Mouse (Mus musculus): ENCODE measurements around the gene Elane. TPM values are rescaled to one million over a fixed set of nuclear protein-coding genes. Genes with fewer than 3 reads are reported as not detected.
A peak's percentile ranks its signal among the peaks of the same experiment; 100 is the strongest.
"Not testable (repeated sequence)": the region's sequence is repeated elsewhere in the genome, so short reads cannot be mapped to it uniquely, and the experiment has no call there.

The Elane gene
- polyA plus RNA-seq, 1 experiment = 3.7 TPM

- Histone ChIP-seq H3K27ac (ENCODE audit: control insufficient read depth, insufficient read depth, low read length) (no peak overlapping the region), H3K27me3 (ENCODE audit: control insufficient read depth, insufficient read depth, low read length) (no peaks in the 10 kb centered on the region; the same call in 1 of the 2 replicates), H3K4me1 (replicated peaks; ENCODE audit: control insufficient read depth, insufficient read depth, low read length) (peaks cover 8% of the 10 kb centered on the region; the same call in 1 of the 2 replicates), H3K36me3 (ENCODE audit: control insufficient read depth, insufficient read depth, low read length) (no peaks in the 10 kb centered on the region), H3K4me3 (ENCODE audit: control insufficient read depth, insufficient read depth, low read length) (no peak overlapping the region)
- WGBS = 23% methylated on average over 4 of the region's 4 CpGs
- TF ChIP-seq POLR2A (IDR thresholded peaks at IDR 0.05; ENCODE audit: control insufficient read depth, extremely low read depth, insufficient read depth, low read length, poor library complexity) (no peak), CTCF (IDR thresholded peaks at IDR 0.05; ENCODE audit: borderline replicate concordance, control insufficient read depth, extremely low read depth, insufficient read depth, low read length, poor library complexity) (no peak)
- DNase-seq = no peak
These were observed 1.6 kb upstream of the Elane start for GRCm38 (mm10) chr10:79884446-79884845.

- not testable (repeated sequence) for H3K36me3 ChIP-seq (ENCODE audit: control insufficient read depth, insufficient read depth, low read length); H3K4me3 ChIP-seq (ENCODE audit: control insufficient read depth, insufficient read depth, low read length); H3K4me1 ChIP-seq (replicated peaks; ENCODE audit: control insufficient read depth, insufficient read depth, low read length); H3K27me3 ChIP-seq (ENCODE audit: control insufficient read depth, insufficient read depth, low read length); H3K27ac ChIP-seq (ENCODE audit: control insufficient read depth, insufficient read depth, low read length); DNase-seq
- 43% methylated on average over 3 of the region's 3 CpGs for WGBS
These were observed 1.1 kb upstream of the Elane start for GRCm38 (mm10) chr10:79884938-79885337.

GRCm38 (mm10) chr10:79886611-79887010 is 564 bp downstream of the Elane start:
- Histone ChIP-seq H3K27me3 (ENCODE audit: control insufficient read depth, insufficient read depth, low read length) (no peaks in the 10 kb centered on the region; the same call in 1 of the 2 replicates), H3K4me1 (replicated peaks; ENCODE audit: control insufficient read depth, insufficient read depth, low read length) (0 out of 2 replicates have a peak, but pooled peaks cover 4% of the 10 kb centered on the region), H3K4me3 (ENCODE audit: control insufficient read depth, insufficient read depth, low read length) (no peak overlapping the region), H3K36me3 (ENCODE audit: control insufficient read depth, insufficient read depth, low read length) (no peaks in the 10 kb centered on the region), H3K27ac (ENCODE audit: control insufficient read depth, insufficient read depth, low read length) (no peak overlapping the region)
- DNase-seq = no peak
- WGBS = 87% methylated on average over 8 of the region's 8 CpGs
- TF ChIP-seq CTCF (IDR thresholded peaks at IDR 0.05; ENCODE audit: borderline replicate concordance, control insufficient read depth, extremely low read depth, insufficient read depth, low read length, poor library complexity) (no peak), POLR2A (IDR thresholded peaks at IDR 0.05; ENCODE audit: control insufficient read depth, extremely low read depth, insufficient read depth, low read length, poor library complexity) (no peak)

- no peak overlapping the region for H3K27ac ChIP-seq (ENCODE audit: control insufficient read depth, insufficient read depth, low read length)
- H3K4me1 ChIP-seq (replicated peaks; ENCODE audit: control insufficient read depth, insufficient read depth, low read length) = no peaks in the 10 kb centered on the region
- no peak overlapping the region for H3K4me3 ChIP-seq (ENCODE audit: control insufficient read depth, insufficient read depth, low read length)
- whole genome bisulfite sequencing = 33% methylated on average over 2 of the region's 2 CpGs
- TF ChIP-seq POLR2A (IDR thresholded peaks at IDR 0.05; ENCODE audit: control insufficient read depth, extremely low read depth, insufficient read depth, low read length, poor library complexity) = no peak
- TF ChIP-seq CTCF (IDR thresholded peaks at IDR 0.05; ENCODE audit: borderline replicate concordance, control insufficient read depth, extremely low read depth, insufficient read depth, low read length, poor library complexity) = no peak
- H3K36me3 ChIP-seq (ENCODE audit: control insufficient read depth, insufficient read depth, low read length) = no peaks in the 10 kb centered on the region
- no peak for DNase-seq
- no peaks in the 10 kb centered on the region for H3K27me3 ChIP-seq (ENCODE audit: control insufficient read depth, insufficient read depth, low read length)
These were observed 3.3 kb downstream of the Elane start for GRCm38 (mm10) chr10:79889386-79889785.

- Histone ChIP-seq H3K4me1 (replicated peaks; ENCODE audit: control insufficient read depth, insufficient read depth, low read length) (no peaks in the 10 kb centered on the region), H3K36me3 (ENCODE audit: control insufficient read depth, insufficient read depth, low read length) (no peaks in the 10 kb centered on the region), H3K27ac (ENCODE audit: control insufficient read depth, insufficient read depth, low read length) (no peak within 1 kb of the TSS), H3K27me3 (ENCODE audit: control insufficient read depth, insufficient read depth, low read length) (no peaks in the 10 kb centered on the region), H3K4me3 (ENCODE audit: control insufficient read depth, insufficient read depth, low read length) (no peak within 1 kb of the TSS)
- WGBS = 84% methylated on average over 5 of the region's 5 CpGs
- no peak for DNase-seq
- no peak for TF ChIP-seq POLR2A (IDR thresholded peaks at IDR 0.05; ENCODE audit: control insufficient read depth, extremely low read depth, insufficient read depth, low read length, poor library complexity)
- no peak for TF ChIP-seq CTCF (IDR thresholded peaks at IDR 0.05; ENCODE audit: borderline replicate concordance, control insufficient read depth, extremely low read depth, insufficient read depth, low read length, poor library complexity)
These were observed 4.6 kb downstream of the Elane start, which contains the start of gene Cfd for GRCm38 (mm10) chr10:79890670-79891069. TSS of gene Cfd (plus strand) at chr10:79890853.

GRCm38 (mm10) chr10:79892451-79893118 is 6.5 kb downstream of the Elane start:
- H3K27me3 ChIP-seq (ENCODE audit: control insufficient read depth, insufficient read depth, low read length); H3K27ac ChIP-seq (ENCODE audit: control insufficient read depth, insufficient read depth, low read length); H3K4me1 ChIP-seq (replicated peaks; ENCODE audit: control insufficient read depth, insufficient read depth, low read length); H3K36me3 ChIP-seq (ENCODE audit: control insufficient read depth, insufficient read depth, low read length); H3K4me3 ChIP-seq (ENCODE audit: control insufficient read depth, insufficient read depth, low read length): not testable (repeated sequence)
- DNase-seq = peak; percentile 85
- TF ChIP-seq CTCF (IDR thresholded peaks at IDR 0.05; ENCODE audit: borderline replicate concordance, control insufficient read depth, extremely low read depth, insufficient read depth, low read length, poor library complexity) = peak; percentile 88
- 47% methylated on average over 22 of the region's 22 CpGs for WGBS

- no peak for TF ChIP-seq POLR2A (IDR thresholded peaks at IDR 0.05; ENCODE audit: control insufficient read depth, extremely low read depth, insufficient read depth, low read length, poor library complexity)
- TF ChIP-seq CTCF (IDR thresholded peaks at IDR 0.05; ENCODE audit: borderline replicate concordance, control insufficient read depth, extremely low read depth, insufficient read depth, low read length, poor library complexity) = no peak
- H3K4me3 ChIP-seq (ENCODE audit: control insufficient read depth, insufficient read depth, low read length) = no peak overlapping the region
- WGBS = 93% methylated on average over 16 of the region's 16 CpGs
- DNase-seq = no peak
- no peaks in the 10 kb centered on the region; the same call in 1 of the 2 replicates for H3K4me1 ChIP-seq (replicated peaks; ENCODE audit: control insufficient read depth, insufficient read depth, low read length)
- H3K27ac ChIP-seq (ENCODE audit: control insufficient read depth, insufficient read depth, low read length) = no peak overlapping the region
- H3K27me3 ChIP-seq (ENCODE audit: control insufficient read depth, insufficient read depth, low read length) = no peaks in the 10 kb centered on the region
- no peaks in the 10 kb centered on the region for H3K36me3 ChIP-seq (ENCODE audit: control insufficient read depth, insufficient read depth, low read length)
These were observed 10.3 kb downstream of the Elane start for GRCm38 (mm10) chr10:79896306-79896705.
